Mouse (Mus musculus): Measurements from ENCODE around the gene Egfr. TPM values are rescaled to one million over a fixed set of nuclear protein-coding genes. Genes with fewer than 3 reads are reported as not detected.

Egfr gene
- polyA plus RNA-seq, 1 experiment from 2014 or later, result 26.3 TPM

DNA sequence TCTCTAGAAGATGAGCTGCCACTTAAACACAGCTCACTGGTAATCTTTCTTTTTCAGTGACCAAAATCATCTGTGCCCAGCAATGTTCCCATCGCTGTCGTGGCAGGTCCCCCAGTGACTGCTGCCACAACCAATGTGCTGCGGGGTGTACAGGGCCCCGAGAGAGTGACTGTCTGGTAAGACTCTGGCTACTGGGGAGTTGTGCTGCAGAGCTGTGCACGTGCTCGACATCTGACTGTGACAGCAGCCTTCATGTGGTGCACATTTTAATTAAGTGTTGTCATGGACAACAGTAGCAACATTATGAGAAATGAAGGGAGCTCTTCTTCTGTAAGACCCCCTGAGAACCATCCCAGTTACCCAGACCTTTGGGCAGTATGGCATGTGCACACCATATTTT lies 116.0 kb downstream of the Egfr start:
- H3K9ac ChIP-seq (replicated peaks), result no peak overlapping the region
- TF ChIP-seq EP300 (IDR thresholded peaks at IDR 0.05; ENCODE audit: low read depth) (no peak), CTCF (IDR thresholded peaks at IDR 0.05; ENCODE audit: low read depth) (no peak)
- no peak overlapping the region for H3K27ac ChIP-seq (ENCODE audit: low read depth)

DNA sequence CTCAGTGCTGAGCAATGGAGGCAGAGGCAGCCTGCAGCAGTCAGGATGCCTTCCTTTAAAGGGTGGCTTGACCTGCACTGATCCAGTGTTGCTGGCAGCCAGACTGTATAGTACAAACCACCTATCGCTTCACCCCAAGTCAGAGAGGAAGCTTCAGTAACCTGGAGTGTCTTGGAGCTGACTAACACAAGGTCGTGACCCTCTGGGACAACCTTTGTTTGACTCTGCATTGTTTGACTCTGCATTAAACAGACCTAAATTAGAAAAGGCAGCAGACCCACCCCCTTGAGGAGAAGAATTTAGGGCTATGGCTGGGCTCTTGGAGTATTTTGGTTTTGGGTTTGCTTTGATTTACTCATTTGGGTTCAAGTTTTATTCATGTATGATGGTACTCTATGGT lies 117.5 kb downstream of the Egfr start:
- Histone ChIP-seq H3K4me1 (ENCODE audit: insufficient read depth) (no peaks in the 10 kb centered on the region), H3K36me3 (replicated peaks; ENCODE audit: insufficient read depth, low read length) (peaks cover 26% of the 10 kb centered on the region), H3K27me3 (ENCODE audit: insufficient read depth, low read length) (no peaks in the 10 kb centered on the region), H3K9ac (replicated peaks) (no peak overlapping the region), H3K4me3 (ENCODE audit: low read depth, low read length) (no peak overlapping the region), H3K27ac (ENCODE audit: low read depth) (no peak overlapping the region), H3K9me3 (ENCODE audit: low read length) (no peaks in the 10 kb centered on the region), H3K4me2 (ENCODE audit: low read depth, low read length) (no peak overlapping the region)
- 61% methylated on average over 2 of the region's 2 CpGs for WGBS (ENCODE audit: insufficient replicate concordance)
- TF ChIP-seq CTCF (IDR thresholded peaks at IDR 0.05; ENCODE audit: low read depth) (no peak), EP300 (IDR thresholded peaks at IDR 0.05; ENCODE audit: low read depth) (no peak)
- DNase-seq (no peak), ATAC-seq (no peak)

More for the DNA sequence above, 116.0 kb downstream of the Egfr start:
- DNase-seq, result no peak
- H3K4me3 ChIP-seq (ENCODE audit: low read depth, low read length), result no peak overlapping the region
- no peak for ATAC-seq
- H3K4me1 ChIP-seq (ENCODE audit: insufficient read depth), result no peaks in the 10 kb centered on the region
- peaks cover 16% of the 10 kb centered on the region for H3K36me3 ChIP-seq (replicated peaks; ENCODE audit: insufficient read depth, low read length)
- WGBS (ENCODE audit: insufficient replicate concordance), result 67% methylated on average over 6 of the region's 6 CpGs
- no peaks in the 10 kb centered on the region for H3K9me3 ChIP-seq (ENCODE audit: low read length)
- no peak overlapping the region for H3K4me2 ChIP-seq (ENCODE audit: low read depth, low read length)
- H3K27me3 ChIP-seq (ENCODE audit: insufficient read depth, low read length), result no peaks in the 10 kb centered on the region

GRCm38 (mm10) chr11:16871120-16871519 lies 119.1 kb downstream of the Egfr start:
- Histone ChIP-seq H3K4me3 (ENCODE audit: low read depth, low read length) (no peak overlapping the region), H3K4me2 (ENCODE audit: low read depth, low read length) (no peak overlapping the region), H3K27ac (ENCODE audit: low read depth) (no peak overlapping the region), H3K4me1 (ENCODE audit: insufficient read depth) (no peaks in the 10 kb centered on the region), H3K36me3 (replicated peaks; ENCODE audit: insufficient read depth, low read length) (peaks cover 28% of the 10 kb centered on the region), H3K9me3 (ENCODE audit: low read length) (no peaks in the 10 kb centered on the region), H3K9ac (replicated peaks) (no peak overlapping the region), H3K27me3 (ENCODE audit: insufficient read depth, low read length) (no peaks in the 10 kb centered on the region)
- ATAC-seq (peak; percentile 51; the same call in 1 of the 2 replicates), DNase-seq (peak; percentile 54)
- 62% methylated on average over 5 of the region's 5 CpGs for WGBS (ENCODE audit: insufficient replicate concordance)
- peak; percentile 62 for TF ChIP-seq CTCF (IDR thresholded peaks at IDR 0.05; ENCODE audit: low read depth)
- no peak for TF ChIP-seq EP300 (IDR thresholded peaks at IDR 0.05; ENCODE audit: low read depth)

DNA sequence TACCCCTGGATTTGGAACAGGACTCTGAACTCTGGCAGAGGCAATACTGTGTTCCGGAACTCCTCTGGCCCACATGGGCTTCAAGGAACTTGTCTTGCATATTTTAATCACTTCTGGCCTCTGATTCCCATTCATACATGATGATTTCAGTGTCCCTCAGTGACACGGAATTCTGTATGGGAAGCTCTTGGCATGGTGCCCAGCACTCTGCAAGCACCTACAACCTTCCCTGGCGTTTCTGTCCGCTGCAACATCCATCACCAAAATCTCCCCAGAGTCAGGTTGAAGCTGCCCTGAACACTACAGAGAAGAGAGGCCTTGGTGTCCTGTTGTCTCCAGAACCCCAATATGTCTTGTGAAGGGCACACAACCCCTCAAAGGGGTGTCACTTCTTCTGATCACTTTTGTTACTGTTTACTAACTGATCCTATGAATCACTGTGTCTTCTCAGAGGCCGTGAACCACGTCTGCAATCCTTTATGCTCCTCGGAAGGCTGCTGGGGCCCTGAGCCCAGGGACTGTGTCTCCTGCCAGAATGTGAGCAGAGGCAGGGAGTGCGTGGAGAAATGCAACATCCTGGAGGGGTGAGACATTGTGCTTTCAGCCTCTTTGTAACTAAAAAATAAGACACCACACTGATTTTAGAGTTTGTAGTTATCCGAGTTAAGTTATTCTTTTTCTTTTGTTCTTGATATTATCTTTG lies 125.8 kb downstream of the Egfr start:
- H3K4me2 ChIP-seq (ENCODE audit: low read depth, low read length), result no peak overlapping the region
- no peaks in the 10 kb centered on the region for H3K4me1 ChIP-seq (ENCODE audit: insufficient read depth)
- TF ChIP-seq EP300 (IDR thresholded peaks at IDR 0.05; ENCODE audit: low read depth) (no peak), CTCF (IDR thresholded peaks at IDR 0.05; ENCODE audit: low read depth) (no peak)
- no peak for DNase-seq
- H3K27ac ChIP-seq (ENCODE audit: low read depth), result no peak overlapping the region
- H3K9ac ChIP-seq (replicated peaks), result no peak overlapping the region
- WGBS (ENCODE audit: insufficient replicate concordance), result 56% methylated on average over 9 of the region's 9 CpGs
- no peaks in the 10 kb centered on the region for H3K9me3 ChIP-seq (ENCODE audit: low read length)
- H3K36me3 ChIP-seq (replicated peaks; ENCODE audit: insufficient read depth, low read length), result peaks cover 15% of the 10 kb centered on the region
- H3K4me3 ChIP-seq (ENCODE audit: low read depth, low read length), result no peak overlapping the region
- ATAC-seq, result no peak
- no peaks in the 10 kb centered on the region for H3K27me3 ChIP-seq (ENCODE audit: insufficient read depth, low read length)

DNA sequence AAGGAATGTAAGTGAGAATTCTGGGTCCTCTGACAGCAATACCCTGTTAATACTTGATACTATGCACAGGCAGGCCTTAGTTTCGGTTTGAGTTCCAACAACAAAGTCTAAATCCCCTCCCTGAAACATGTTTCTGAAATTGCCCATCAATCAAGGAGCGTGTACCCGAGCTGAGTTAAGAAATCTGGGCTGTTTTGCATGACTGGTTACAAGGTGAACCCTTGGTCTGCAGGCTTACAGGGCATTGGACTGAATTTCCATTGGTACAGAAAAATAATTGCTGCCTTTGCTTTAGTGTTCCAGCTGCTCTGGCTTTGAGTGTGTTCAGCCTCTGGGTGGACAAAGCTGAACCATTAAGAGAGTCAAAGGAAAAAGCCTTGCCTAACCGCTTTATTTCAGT lies 129.9 kb downstream of the Egfr start:
- ATAC-seq (no peak; the same call in 1 of the 2 replicates), DNase-seq (no peak)

DNA sequence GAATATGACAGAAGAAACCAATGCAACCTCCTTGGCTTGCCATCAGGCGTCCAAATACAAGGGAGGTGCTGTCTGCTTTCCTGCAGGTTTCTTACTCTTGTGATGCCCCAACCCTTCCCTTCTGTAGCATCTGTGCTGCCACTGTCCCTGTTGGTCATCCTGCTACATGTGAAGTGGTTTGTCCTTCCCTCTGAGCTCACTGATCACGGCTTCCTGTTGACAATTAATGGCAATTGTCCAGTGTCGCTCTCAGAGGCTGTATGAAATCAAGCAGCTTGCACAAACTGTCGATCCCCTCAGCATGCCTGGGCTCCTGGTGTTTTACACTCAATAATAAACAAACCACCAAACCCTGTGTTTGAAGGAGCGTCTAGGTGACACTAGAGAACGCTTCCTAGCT lies 134.1 kb downstream of the Egfr start:
- H3K36me3 ChIP-seq (replicated peaks; ENCODE audit: insufficient read depth, low read length), result peaks cover 20% of the 10 kb centered on the region
- no peaks in the 10 kb centered on the region for H3K4me1 ChIP-seq (ENCODE audit: insufficient read depth)
- no peak overlapping the region for H3K4me3 ChIP-seq (ENCODE audit: low read depth, low read length)
- DNase-seq (no peak), ATAC-seq (no peak)
- WGBS (ENCODE audit: insufficient replicate concordance), result 55% methylated on average over 6 of the region's 6 CpGs
- no peak overlapping the region for H3K9ac ChIP-seq (replicated peaks)
- no peak overlapping the region for H3K27ac ChIP-seq (ENCODE audit: low read depth)
- no peaks in the 10 kb centered on the region for H3K27me3 ChIP-seq (ENCODE audit: insufficient read depth, low read length)
- TF ChIP-seq EP300 (IDR thresholded peaks at IDR 0.05; ENCODE audit: low read depth), result no peak
- no peak for TF ChIP-seq CTCF (IDR thresholded peaks at IDR 0.05; ENCODE audit: low read depth)
- H3K9me3 ChIP-seq (ENCODE audit: low read length), result no peaks in the 10 kb centered on the region
- H3K4me2 ChIP-seq (ENCODE audit: low read depth, low read length), result no peak overlapping the region

More for the DNA sequence above, 129.9 kb downstream of the Egfr start:
- Histone ChIP-seq H3K27me3 (ENCODE audit: insufficient read depth, low read length) (no peaks in the 10 kb centered on the region), H3K9ac (replicated peaks) (no peak overlapping the region), H3K4me3 (ENCODE audit: low read depth, low read length) (no peak overlapping the region), H3K9me3 (ENCODE audit: low read length) (no peaks in the 10 kb centered on the region), H3K4me1 (ENCODE audit: insufficient read depth) (no peaks in the 10 kb centered on the region), H3K4me2 (ENCODE audit: low read depth, low read length) (no peak overlapping the region), H3K36me3 (replicated peaks; ENCODE audit: insufficient read depth, low read length) (peaks cover 13% of the 10 kb centered on the region), H3K27ac (ENCODE audit: low read depth) (no peak overlapping the region)
- TF ChIP-seq CTCF (IDR thresholded peaks at IDR 0.05; ENCODE audit: low read depth) (no peak), EP300 (IDR thresholded peaks at IDR 0.05; ENCODE audit: low read depth) (no peak)
- WGBS (ENCODE audit: insufficient replicate concordance), result 81% methylated on average over 4 of the region's 4 CpGs
